In the genomic region with DNA sequence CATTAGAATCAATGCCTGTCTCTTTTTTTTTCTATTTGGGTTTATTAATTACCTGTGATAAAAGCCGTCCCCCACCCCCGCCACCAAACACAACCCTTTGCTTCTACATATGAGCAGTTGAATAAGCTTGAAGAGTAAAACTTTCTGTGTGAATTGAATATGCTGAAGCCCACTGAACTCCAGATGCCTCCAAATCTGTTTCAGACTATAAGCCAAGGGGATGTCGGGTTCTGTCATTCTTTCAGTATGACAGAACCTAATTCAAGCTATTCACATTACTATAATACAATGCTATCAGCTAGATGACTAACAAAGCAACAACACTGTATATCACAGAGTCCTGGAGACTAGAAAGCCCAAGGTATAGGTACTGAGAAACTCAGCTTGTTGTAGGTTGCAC, we compare ENCODE assay signal across 19 mouse cellular contexts.
"Had no signal": no experiment of that assay in that cellular context is flagged by ENCODE, and none has a peak within 500 bp of the region (broad histone marks: within the 10 kb centered on the region; RNA-seq: fewer than 3 reads in every experiment).

No protein-coding gene starts in this region.

- DNase-seq: lung, adult 18-20 months; lung, embryonic 14.5 days; lung, postnatal 10 days; lung, postnatal 4 days; midbrain, embryonic 14.5 days; retina, postnatal 1 day; right cerebral cortex, adult 18-20 months; right cerebral cortex, postnatal 25 days; right cerebral cortex, postnatal 4 days; spleen, adult 18-20 months; thymus, adult 18-20 months; thymus, postnatal 14 days; thymus, postnatal 36 days had no signal

- H3K4me3 ChIP-seq: midbrain, embryonic 10.5 days; midbrain, embryonic 12.5 days; myocyte; neural tube, embryonic 13.5 days; neural tube, embryonic 15.5 days had no signal

- H3K4me2 ChIP-seq: lung, embryonic 14.5 days; midbrain, embryonic 12.5 days; neural tube, embryonic 13.5 days; neural tube, embryonic 15.5 days had no signal

- H3K36me3 ChIP-seq: midbrain, embryonic 10.5 days; midbrain, embryonic 12.5 days; neural tube, embryonic 13.5 days; neural tube, embryonic 15.5 days had no signal

- H3K27me3 ChIP-seq: midbrain, embryonic 12.5 days; neural tube, embryonic 13.5 days; neural tube, embryonic 15.5 days had no signal

- H3K4me1 ChIP-seq: midbrain, embryonic 10.5 days; midbrain, embryonic 12.5 days; neural tube, embryonic 13.5 days; neural tube, embryonic 15.5 days had no signal

- H3K9me3 ChIP-seq: midbrain, embryonic 10.5 days; midbrain, embryonic 12.5 days; neural tube, embryonic 13.5 days; neural tube, embryonic 15.5 days had no signal

- H3K9ac ChIP-seq: lung, embryonic 14.5 days; midbrain, embryonic 12.5 days; neural tube, embryonic 13.5 days; neural tube, embryonic 15.5 days had no signal

- H3K27ac ChIP-seq: midbrain, embryonic 10.5 days; midbrain, embryonic 12.5 days; neural tube, embryonic 13.5 days; neural tube, embryonic 15.5 days had no signal

- ATAC-seq: midbrain, embryonic 16.5 days had no signal
